12 mouse cellular contexts compared by ENCODE assay signal in the genomic region with DNA sequence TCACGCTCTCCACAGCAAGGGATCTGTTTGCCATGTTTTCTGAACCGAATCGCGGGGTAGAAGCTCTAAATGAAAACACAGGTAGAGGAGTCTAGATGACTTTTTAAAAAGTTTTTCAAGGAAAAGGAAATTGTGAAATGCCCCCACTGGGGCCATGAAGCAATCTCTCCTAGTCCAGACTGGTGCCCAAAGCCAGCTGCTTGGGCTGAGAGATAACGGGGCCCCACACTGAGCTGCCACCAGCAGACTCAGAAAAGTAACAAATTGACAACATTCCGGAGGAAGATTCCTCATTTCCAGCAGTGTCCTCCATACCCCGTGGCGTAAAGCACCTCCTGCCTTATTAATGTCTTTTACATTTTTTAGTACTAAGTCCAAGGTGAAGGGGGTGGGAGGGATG.
"Had no signal": no experiment of that assay in that cellular context is flagged by ENCODE, and none has a peak within 500 bp of the region (broad histone marks: within the 10 kb centered on the region; RNA-seq: fewer than 3 reads in every experiment).

No protein-coding gene starts in this region.

- H3K27me3 ChIP-seq: kidney, embryonic 15.5 days; midbrain, embryonic 12.5 days; stomach, embryonic 15.5 days had no signal

- H3K4me3 ChIP-seq: kidney, embryonic 15.5 days; left cerebral cortex, adult 2 months; limb, embryonic 10.5 days; midbrain, embryonic 12.5 days; stomach, embryonic 15.5 days had no signal

- ATAC-seq: midbrain, embryonic 16.5 days had no signal

- H3K27ac ChIP-seq: kidney, embryonic 15.5 days; left cerebral cortex, adult 2 months; limb, embryonic 10.5 days; liver, embryonic 14.5 days; midbrain, embryonic 12.5 days; stomach, embryonic 15.5 days had no signal

- DNase-seq: kidney, postnatal 14 days; lung, embryonic 14.5 days; lung, postnatal 4 days; right cerebral cortex, postnatal 14 days; thymus, postnatal 36 days had no signal

- H3K9ac ChIP-seq: kidney, embryonic 15.5 days; liver, embryonic 14.5 days; lung, embryonic 14.5 days; midbrain, embryonic 12.5 days; stomach, embryonic 15.5 days had no signal

- H3K4me2 ChIP-seq: kidney, embryonic 15.5 days; lung, embryonic 14.5 days; midbrain, embryonic 12.5 days; stomach, embryonic 15.5 days had no signal

- H3K36me3 ChIP-seq: kidney, embryonic 15.5 days; limb, embryonic 10.5 days; midbrain, embryonic 12.5 days; stomach, embryonic 15.5 days had no signal

- H3K9me3 ChIP-seq: kidney, embryonic 15.5 days; limb, embryonic 10.5 days; midbrain, embryonic 12.5 days; stomach, embryonic 15.5 days had no signal

- H3K4me1 ChIP-seq: stomach, embryonic 15.5 days had no signal
